Mouse (Mus musculus): ENCODE results near the gene Sh2d6.

The Sh2d6 gene

GRCm38 (mm10) chr6:72521607-72522006 lies at the start of gene Sh2d6:
TSS of gene Sh2d6 (minus strand) at chr6:72521707.
- DNase-seq (ENCODE audit: low spot score), result no peak

GRCm38 (mm10) chr6:72570644-72571397 lies 49.3 kb upstream of the Sh2d6 start:
- DNase-seq (ENCODE audit: low spot score), result peak; percentile 74

GRCm38 (mm10) chr6:72568736-72569135 lies 47.2 kb upstream of the Sh2d6 start:
- no peak for DNase-seq (ENCODE audit: low spot score)

- peak; percentile 41 for DNase-seq (ENCODE audit: low spot score)
Measured at GRCm38 (mm10) chr6:72567508-72567907, 46.0 kb upstream of the Sh2d6 start.

GRCm38 (mm10) chr6:72566044-72566443 lies 44.5 kb upstream of the Sh2d6 start:
- DNase-seq (ENCODE audit: low spot score), result peak; percentile 95

GRCm38 (mm10) chr6:72565506-72565905 lies 44.0 kb upstream of the Sh2d6 start:
- no peak for DNase-seq (ENCODE audit: low spot score)

GRCm38 (mm10) chr6:72562894-72563293 lies 41.4 kb upstream of the Sh2d6 start:
- no peak for DNase-seq (ENCODE audit: low spot score)

- no peak for DNase-seq (ENCODE audit: low spot score)
Measured at GRCm38 (mm10) chr6:72562486-72562885, 41.0 kb upstream of the Sh2d6 start.

GRCm38 (mm10) chr6:72560801-72561200 lies 39.3 kb upstream of the Sh2d6 start:
- no peak for DNase-seq (ENCODE audit: low spot score)

GRCm38 (mm10) chr6:72553079-72553412 lies 31.5 kb upstream of the Sh2d6 start:
- no peak for DNase-seq (ENCODE audit: low spot score)

GRCm38 (mm10) chr6:72552171-72553078 lies 30.9 kb upstream of the Sh2d6 start:
- DNase-seq (ENCODE audit: low spot score), result peak; percentile 72

- DNase-seq (ENCODE audit: low spot score), result no peak
Measured at GRCm38 (mm10) chr6:72550503-72551100, 29.1 kb upstream of the Sh2d6 start.

GRCm38 (mm10) chr6:72550025-72550424 lies 28.5 kb upstream of the Sh2d6 start:
- no peak for DNase-seq (ENCODE audit: low spot score)

GRCm38 (mm10) chr6:72549041-72549580 lies 27.6 kb upstream of the Sh2d6 start:
- peak; percentile 61 for DNase-seq (ENCODE audit: low spot score)

- no peak for DNase-seq (ENCODE audit: low spot score)
Measured at GRCm38 (mm10) chr6:72547862-72548261, 26.4 kb upstream of the Sh2d6 start.

- no peak for DNase-seq (ENCODE audit: low spot score)
Measured at GRCm38 (mm10) chr6:72547121-72547520, 25.6 kb upstream of the Sh2d6 start.

GRCm38 (mm10) chr6:72545377-72545776 lies 23.9 kb upstream of the Sh2d6 start:
- no peak for DNase-seq (ENCODE audit: low spot score)

GRCm38 (mm10) chr6:72544283-72544987 lies 22.9 kb upstream of the Sh2d6 start, which contains the start of gene Capg:
TSS of gene Capg (plus strand) at chr6:72544391.
- DNase-seq (ENCODE audit: low spot score), result peak; percentile 40

- DNase-seq (ENCODE audit: low spot score), result no peak
Measured at GRCm38 (mm10) chr6:72543265-72543850, 21.9 kb upstream of the Sh2d6 start.

GRCm38 (mm10) chr6:72538562-72539031 lies 17.1 kb upstream of the Sh2d6 start:
- DNase-seq (ENCODE audit: low spot score), result peak; percentile 62

GRCm38 (mm10) chr6:72537998-72538500 lies 16.5 kb upstream of the Sh2d6 start:
- no peak for DNase-seq (ENCODE audit: low spot score)
